Mouse (Mus musculus): ENCODE data around the gene Maml1. TPM values are rescaled to one million over a fixed set of nuclear protein-coding genes. Genes with fewer than 3 reads are reported as not detected.

Maml1 gene
- polyA plus RNA-seq, 1 experiment from 2014 or later = 1.6 TPM

DNA sequence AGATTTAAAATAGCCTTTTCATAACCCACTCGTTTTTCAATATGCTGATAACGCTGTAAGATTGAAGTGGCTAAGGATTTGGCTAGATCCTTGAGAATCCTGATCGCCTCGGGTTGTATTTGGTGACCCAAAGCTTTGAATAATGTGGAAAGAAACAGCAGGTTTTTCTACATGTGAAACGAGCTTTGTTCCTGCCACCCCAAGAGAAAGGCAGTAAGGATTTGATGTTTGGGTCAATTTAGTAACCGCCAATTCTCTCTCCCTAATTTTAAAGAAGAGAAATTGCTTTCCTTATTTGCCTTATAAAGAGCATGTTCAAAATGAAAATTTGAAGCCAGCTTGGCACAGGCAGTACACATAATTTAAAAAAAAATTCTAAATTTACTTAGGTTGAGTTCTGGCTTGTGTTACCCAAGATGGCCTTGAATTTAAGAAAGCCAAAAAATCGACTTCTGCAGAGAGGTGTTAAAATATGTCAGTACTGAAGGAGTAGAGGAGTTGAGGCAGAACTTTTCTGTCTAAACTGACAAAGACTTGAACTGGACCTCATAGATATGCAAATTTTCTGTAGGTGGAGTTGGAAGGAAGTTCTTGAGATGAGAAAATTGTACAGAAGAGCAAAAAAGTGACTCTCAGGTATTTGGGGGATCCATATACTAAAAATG is 34.3 kb upstream of the Maml1 start:
- WGBS (ENCODE audit: insufficient replicate concordance) = 1% methylated on average over 7 of the region's 7 CpGs

GRCm38 (mm10) chr11:50325496-50326301 is 33.6 kb upstream of the Maml1 start, which contains the start of gene Canx:
Gene Canx, minus strand, starts transcription at chr11:50325673.
- Histone ChIP-seq H3K4me1 (ENCODE audit: insufficient read depth) (peaks cover 26% of the 10 kb centered on the region), H3K4me2 (ENCODE audit: low read depth, low read length) (peak within 1 kb of the TSS; percentile 93), H3K36me3 (replicated peaks; ENCODE audit: insufficient read depth, low read length) (no peaks in the 10 kb centered on the region), H3K4me3 (ENCODE audit: low read depth, low read length) (peak within 1 kb of the TSS; percentile 95), H3K27me3 (ENCODE audit: insufficient read depth, low read length) (no peaks in the 10 kb centered on the region), H3K9me3 (ENCODE audit: low read length) (no peaks in the 10 kb centered on the region), H3K9ac (replicated peaks) (peak within 1 kb of the TSS; percentile 99), H3K27ac (ENCODE audit: low read depth) (peak within 1 kb of the TSS; percentile 94)
- ATAC-seq (peak; percentile 93), DNase-seq (peak; percentile 98)
- WGBS (ENCODE audit: insufficient replicate concordance) = under 1% methylated on average over 64 of the region's 64 CpGs
- TF ChIP-seq EP300 (IDR thresholded peaks at IDR 0.05; ENCODE audit: low read depth) (peak; percentile 77; the same call in 1 of the 2 replicates), CTCF (IDR thresholded peaks at IDR 0.05; ENCODE audit: low read depth) (peak; percentile 29; the same call in 1 of the 2 replicates)

More for the DNA sequence above, 34.3 kb upstream of the Maml1 start:
- peak overlapping the region; percentile 85 for H3K27ac ChIP-seq (ENCODE audit: low read depth)
- peak overlapping the region; percentile 73 for H3K4me2 ChIP-seq (ENCODE audit: low read depth, low read length)
- no peak for ATAC-seq
- H3K9ac ChIP-seq (replicated peaks) = peak overlapping the region; percentile 71
- H3K9me3 ChIP-seq (ENCODE audit: low read length) = no peaks in the 10 kb centered on the region
- no peaks in the 10 kb centered on the region for H3K36me3 ChIP-seq (replicated peaks; ENCODE audit: insufficient read depth, low read length)
- DNase-seq = no peak
- no peak for TF ChIP-seq CTCF (IDR thresholded peaks at IDR 0.05; ENCODE audit: low read depth)
- TF ChIP-seq EP300 (IDR thresholded peaks at IDR 0.05; ENCODE audit: low read depth) = no peak
- peaks cover 26% of the 10 kb centered on the region for H3K4me1 ChIP-seq (ENCODE audit: insufficient read depth)
- H3K4me3 ChIP-seq (ENCODE audit: low read depth, low read length) = peak overlapping the region; percentile 95
- no peaks in the 10 kb centered on the region for H3K27me3 ChIP-seq (ENCODE audit: insufficient read depth, low read length)

- Histone ChIP-seq H3K4me2 (ENCODE audit: low read depth, low read length) (peak overlapping the region; percentile 93), H3K4me3 (ENCODE audit: low read depth, low read length) (peak overlapping the region; percentile 95), H3K36me3 (replicated peaks; ENCODE audit: insufficient read depth, low read length) (no peaks in the 10 kb centered on the region), H3K9ac (replicated peaks) (peak overlapping the region; percentile 99), H3K9me3 (ENCODE audit: low read length) (no peaks in the 10 kb centered on the region), H3K4me1 (ENCODE audit: insufficient read depth) (peaks cover 26% of the 10 kb centered on the region), H3K27ac (ENCODE audit: low read depth) (peak overlapping the region; percentile 94), H3K27me3 (ENCODE audit: insufficient read depth, low read length) (no peaks in the 10 kb centered on the region)
- DNase-seq = peak; percentile 13
- under 1% methylated on average over 34 of the region's 34 CpGs for WGBS (ENCODE audit: insufficient replicate concordance)
- TF ChIP-seq EP300 (IDR thresholded peaks at IDR 0.05; ENCODE audit: low read depth) = no peak
- no peak for TF ChIP-seq CTCF (IDR thresholded peaks at IDR 0.05; ENCODE audit: low read depth)
- ATAC-seq = peak; percentile 33
Observed at GRCm38 (mm10) chr11:50324751-50325471, 32.8 kb upstream of the Maml1 start.

DNA sequence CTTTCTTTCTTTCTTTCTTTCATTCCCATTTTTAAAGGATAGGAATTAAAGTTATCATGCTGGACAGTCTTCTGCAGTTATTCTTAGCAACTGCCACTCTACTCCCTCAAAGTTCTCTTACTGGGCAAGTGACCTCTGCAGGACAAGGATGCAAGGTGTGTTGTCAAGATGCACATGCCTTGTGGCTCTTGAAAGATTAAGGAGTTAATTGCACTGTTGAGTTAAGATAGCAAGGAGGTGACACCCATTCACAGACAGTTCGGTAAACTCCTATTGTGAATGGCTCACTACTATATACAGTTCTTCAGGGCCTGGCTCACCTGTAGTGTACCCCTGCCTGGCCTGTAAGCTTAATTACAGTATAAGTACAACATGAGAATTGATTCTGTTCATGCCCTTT is 31.7 kb upstream of the Maml1 start:
- TF ChIP-seq EP300 (IDR thresholded peaks at IDR 0.05; ENCODE audit: low read depth) (peak; percentile 87), CTCF (IDR thresholded peaks at IDR 0.05; ENCODE audit: low read depth) (0 out of 2 replicates have a peak, but pooled peaks have one; percentile 11)
- Histone ChIP-seq H3K9ac (replicated peaks) (peak overlapping the region; percentile 99), H3K4me2 (ENCODE audit: low read depth, low read length) (peak overlapping the region; percentile 93), H3K4me1 (ENCODE audit: insufficient read depth) (peaks cover 26% of the 10 kb centered on the region), H3K27ac (ENCODE audit: low read depth) (peak overlapping the region; percentile 94; the same call in 1 of the 2 replicates), H3K9me3 (ENCODE audit: low read length) (no peaks in the 10 kb centered on the region), H3K4me3 (ENCODE audit: low read depth, low read length) (peak overlapping the region; percentile 95), H3K27me3 (ENCODE audit: insufficient read depth, low read length) (no peaks in the 10 kb centered on the region), H3K36me3 (replicated peaks; ENCODE audit: insufficient read depth, low read length) (no peaks in the 10 kb centered on the region)
- ATAC-seq = no peak
- 10% methylated on average over 1 of the region's 1 CpGs for WGBS (ENCODE audit: insufficient replicate concordance)
- no peak for DNase-seq

GRCm38 (mm10) chr11:50322345-50322744 is 30.2 kb upstream of the Maml1 start:
- Histone ChIP-seq H3K9me3 (ENCODE audit: low read length) (no peaks in the 10 kb centered on the region), H3K27ac (ENCODE audit: low read depth) (no peak overlapping the region; the same call in 1 of the 2 replicates), H3K4me3 (ENCODE audit: low read depth, low read length) (no peak overlapping the region), H3K9ac (replicated peaks) (no peak overlapping the region), H3K4me2 (ENCODE audit: low read depth, low read length) (peak overlapping the region; percentile 93; the same call in 1 of the 2 replicates), H3K36me3 (replicated peaks; ENCODE audit: insufficient read depth, low read length) (no peaks in the 10 kb centered on the region; the same call in 1 of the 2 replicates), H3K27me3 (ENCODE audit: insufficient read depth, low read length) (no peaks in the 10 kb centered on the region), H3K4me1 (ENCODE audit: insufficient read depth) (peaks cover 26% of the 10 kb centered on the region)
- ATAC-seq = no peak
- no peak for DNase-seq
- TF ChIP-seq EP300 (IDR thresholded peaks at IDR 0.05; ENCODE audit: low read depth) = no peak
- no peak for TF ChIP-seq CTCF (IDR thresholded peaks at IDR 0.05; ENCODE audit: low read depth)

All from liver, postnatal 0 days (tissue).